Mouse (Mus musculus): ENCODE results near the gene Axin2.

- TF ChIP-seq CTCF (IDR thresholded peaks at IDR 0.05; ENCODE audit: low read depth, low read length) (no peak), POLR2A (IDR thresholded peaks at IDR 0.05; ENCODE audit: insufficient read depth, low read length) (no peak)
Observed at GRCm38 (mm10) chr11:108898483-108898882, 21.7 kb upstream of the Axin2 start.
